Mouse (Mus musculus) midbrain, postnatal 0 days (tissue): ENCODE data around the gene Rpusd2. TPM values are rescaled to one million over a fixed set of nuclear protein-coding genes. Genes with fewer than 3 reads are reported as not detected.

Source experiments
- ATAC-seq: fragments of 200-750 bp; cut with Nextera tagmentation; 2 replicates; pipeline ENCODE4 v1.8.0; 2017; ENCODE audit warnings: moderate number of reproducible peaks, mild to moderate bottlenecking, moderate TSS enrichment, moderate library complexity; ENCODE audit not compliant: low FRiP score
- DNase-seq: peaks from one replicate; pipeline ENCODE4 v3.0.0-alpha.2; 2015; ENCODE audit warnings: low spot score
- H3K27ac ChIP-seq: fragments of 300-500 bp; sonication (generic); 2 replicates; pipeline ENCODE4 v1.5.1; 2014; ENCODE audit warnings: low read depth, mild to moderate bottlenecking, low read length, mixed read lengths
- H3K27me3 ChIP-seq: fragments of 300-500 bp; sonication (generic); 2 replicates; pipeline ENCODE4 v1.6.1; 2014; ENCODE audit warnings: low read length, control low read depth, mixed read lengths; ENCODE audit not compliant: insufficient read depth
- H3K36me3 ChIP-seq: fragments of 300-500 bp; sonication (generic); 2 replicates; pipeline ENCODE4 v1.6.1; 2014; ENCODE audit warnings: low read length, control low read depth, mixed read lengths; ENCODE audit not compliant: insufficient read depth
- H3K4me1 ChIP-seq: fragments of 300-500 bp; sonication (generic); 2 replicates; pipeline ENCODE4 v1.6.1; 2014; ENCODE audit warnings: mild to moderate bottlenecking, control low read depth, antibody characterized with exemption, low read length, mixed read lengths; ENCODE audit not compliant: insufficient read depth
- H3K4me2 ChIP-seq: fragments of 300-500 bp; sonication (generic); 2 replicates; pipeline ENCODE4 v1.6.1; 2014; ENCODE audit warnings: low read depth, mild to moderate bottlenecking, low read length, mixed read lengths; ENCODE audit not compliant: poor library complexity, severe bottlenecking
- H3K4me3 ChIP-seq: fragments of 300-500 bp; sonication (generic); 2 replicates; pipeline ENCODE4 v1.5.1; 2014; ENCODE audit warnings: low read depth, mild to moderate bottlenecking, low read length, moderate library complexity
- H3K9ac ChIP-seq: fragments of 300-500 bp; sonication (generic); replicated peaks from 2 replicates; pipeline ENCODE4 v1.6.1; 2014; ENCODE audit warnings: mild to moderate bottlenecking, low read length, moderate library complexity, mixed read lengths; ENCODE audit not compliant: poor library complexity, severe bottlenecking
- H3K9me3 ChIP-seq: fragments of 300-500 bp; sonication (generic); 2 replicates; pipeline ENCODE4 v1.6.1; 2016; ENCODE audit warnings: low read length, control low read depth
- CTCF ChIP-seq: IDR thresholded peaks from 2 replicates; pipeline ENCODE4 v1.5.1; 2016; ENCODE audit warnings: antibody characterized with exemption, mild to moderate bottlenecking
- WGBS: fragments of 180-500 bp; shearing (Covaris S2); extraction: QIAGEN DNeasy Blood & Tissue Kit; methylation state at CpG from one replicate; pipeline ENCODE4 v1.1.7; 2014; 5-methylcytosine and 5-hydroxymethylcytosine counted together
- polyA plus RNA-seq: library from polyadenylated mRNA; unstranded; fragments of >200 nt; fragmentation: Nextera tagmentation; extraction: Ambion mirVana; gene quantifications from 2 replicates; pipeline ENCODE4 v1.2.1, GENCODE M21; 2015
- total RNA-seq: library from RNA; depleted of rRNA; stranded (reverse); fragments of >200 nt; gene quantifications from 2 replicates; pipeline ENCODE4 v1.2.3, GENCODE M21; 2014; rRNA removed

Rpusd2 gene
- total RNA-seq (10.1 and 10.2 TPM in 2 replicates), polyA plus RNA-seq (2.9 and 3.2 TPM in 2 replicates)

DNA sequence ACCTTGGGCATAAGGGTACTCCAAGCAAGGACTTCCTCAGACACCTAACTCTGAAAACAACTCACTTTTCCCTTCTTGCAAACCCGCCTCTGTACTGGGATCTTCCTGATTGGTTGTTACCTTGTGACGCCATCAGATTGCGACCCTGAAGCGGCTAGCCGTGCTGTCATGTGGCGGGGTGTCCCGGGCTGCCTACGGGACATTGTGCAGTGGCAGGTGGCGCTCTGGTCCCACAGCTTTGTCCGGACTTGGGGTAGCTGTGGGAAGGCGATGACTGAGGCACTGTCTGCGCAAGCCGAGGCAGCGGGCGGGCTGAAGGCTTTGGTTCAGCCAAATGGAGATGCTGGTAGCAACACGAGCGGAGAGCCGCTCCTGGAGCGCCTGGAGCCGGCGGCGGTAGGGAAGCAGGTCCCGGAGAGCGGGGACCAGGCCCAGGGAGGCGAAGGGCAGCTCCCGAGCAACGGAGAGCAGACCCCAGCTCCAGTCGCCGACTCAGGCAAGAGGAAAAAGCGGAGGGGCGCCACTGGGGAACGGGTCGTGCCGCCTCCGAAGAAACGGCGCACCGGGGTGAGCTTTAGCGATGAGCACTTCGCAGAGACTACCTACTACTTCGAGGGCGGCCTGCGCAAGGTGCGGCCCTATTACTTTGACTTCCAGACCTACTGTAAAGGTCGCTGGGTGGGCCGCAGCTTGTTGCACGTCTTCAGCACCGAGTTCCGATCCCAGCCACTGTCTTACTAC is at the start of gene Rpusd2:
Gene Rpusd2, plus strand, starts transcription at position 135 of the 741 bp plus-strand sequence.
- TF ChIP-seq CTCF: peak; percentile 45; the same call in 1 of the 2 replicates
- Histone ChIP-seq H3K27me3 (no peaks in the 10 kb centered on the region), H3K9me3 (no peaks in the 10 kb centered on the region), H3K27ac (peak within 1 kb of the TSS; percentile 80), H3K4me2 (peak within 1 kb of the TSS; percentile 70), H3K4me3 (peak within 1 kb of the TSS; percentile 94), H3K4me1 (peaks cover 4% of the 10 kb centered on the region; the same call in 1 of the 2 replicates), H3K36me3 (peaks cover 22% of the 10 kb centered on the region), H3K9ac (peak within 1 kb of the TSS; percentile 71)
- under 1% methylated on average over 43 of the region's 49 CpGs for WGBS
- peak; percentile 97 for ATAC-seq
- DNase-seq: peak; percentile 97

DNA sequence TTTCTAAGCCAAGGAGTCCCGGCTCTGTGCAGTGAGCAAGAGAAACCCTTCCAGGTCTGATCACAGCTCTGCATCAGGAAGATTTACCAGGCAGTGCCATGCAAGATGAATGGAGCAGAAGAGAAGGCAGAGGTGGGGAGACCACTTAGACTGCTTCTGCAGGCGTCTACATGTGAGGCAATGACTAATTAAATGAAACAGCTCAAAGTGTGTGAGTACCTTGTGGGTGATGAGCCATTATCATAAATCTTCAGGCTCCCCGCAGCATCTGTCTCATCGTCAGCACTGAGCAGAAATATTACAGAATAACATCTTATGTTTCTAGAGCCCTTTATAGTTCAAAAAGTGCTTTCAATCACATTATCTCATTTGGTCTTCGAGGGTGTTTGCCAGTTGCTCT is 39.1 kb upstream of the Rpusd2 start:
- Histone ChIP-seq H3K36me3 (peaks cover 6% of the 10 kb centered on the region; the same call in 1 of the 2 replicates), H3K27ac (no peak overlapping the region), H3K4me1 (no peaks in the 10 kb centered on the region), H3K27me3 (no peaks in the 10 kb centered on the region), H3K9ac (no peak overlapping the region), H3K4me2 (no peak overlapping the region), H3K4me3 (no peak overlapping the region), H3K9me3 (no peaks in the 10 kb centered on the region)
- ATAC-seq (no peak), DNase-seq (no peak)
- WGBS: 53% methylated on average over 5 of the region's 5 CpGs
- no peak for TF ChIP-seq CTCF

DNA sequence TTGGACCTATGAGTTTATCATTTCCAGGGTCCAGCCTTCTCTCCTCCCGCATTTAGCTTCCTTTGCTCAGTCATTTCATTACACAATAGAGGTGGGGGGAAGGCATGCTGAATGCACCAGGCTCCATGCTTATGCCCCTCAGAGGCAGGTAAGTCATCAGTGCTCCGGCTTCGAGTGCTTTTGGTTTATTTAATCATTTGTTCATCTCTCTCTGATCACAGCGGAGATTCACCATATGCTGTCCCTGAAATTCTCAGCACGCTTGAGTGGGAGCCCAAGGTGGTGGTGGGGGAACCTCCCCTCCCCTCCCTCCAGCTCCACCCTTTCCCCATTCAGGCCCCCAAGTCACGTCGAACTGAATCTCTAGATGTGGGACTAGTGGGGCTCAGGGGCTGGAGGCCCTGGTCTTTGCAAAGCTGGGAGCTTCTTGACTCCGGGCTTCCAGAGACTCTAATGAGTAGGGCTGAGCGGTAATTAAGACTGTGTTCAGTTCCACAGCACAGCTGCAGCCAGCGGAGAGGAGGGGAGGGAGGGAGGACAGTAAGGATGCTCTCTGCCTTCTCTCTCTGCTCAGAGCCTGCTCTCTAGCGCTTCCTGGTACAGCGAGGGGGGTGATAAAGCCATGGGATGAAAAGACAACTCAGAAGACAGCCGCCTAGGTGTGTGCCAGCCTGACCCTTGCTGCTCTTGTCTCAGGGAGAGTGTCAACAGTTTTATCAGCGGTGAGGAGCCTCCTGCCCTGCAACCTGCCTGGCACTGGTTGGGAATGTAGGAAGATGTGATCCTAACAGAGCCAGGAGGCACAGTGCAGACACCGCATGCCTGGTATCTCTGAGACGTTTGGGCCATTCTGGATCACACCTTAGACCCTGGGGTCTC is 38.4 kb upstream of the Rpusd2 start:
- H3K27me3 ChIP-seq: no peaks in the 10 kb centered on the region
- H3K4me1 ChIP-seq: no peaks in the 10 kb centered on the region
- 30% methylated on average over 15 of the region's 16 CpGs for WGBS
- H3K9ac ChIP-seq: no peak overlapping the region
- no peak overlapping the region for H3K4me2 ChIP-seq
- no peaks in the 10 kb centered on the region for H3K9me3 ChIP-seq
- H3K36me3 ChIP-seq: peaks cover 6% of the 10 kb centered on the region; the same call in 1 of the 2 replicates
- no peak for TF ChIP-seq CTCF
- H3K4me3 ChIP-seq: no peak overlapping the region
- ATAC-seq (peak; percentile 52; the same call in 1 of the 2 replicates), DNase-seq (peak; percentile 59)
- H3K27ac ChIP-seq: no peak overlapping the region

DNA sequence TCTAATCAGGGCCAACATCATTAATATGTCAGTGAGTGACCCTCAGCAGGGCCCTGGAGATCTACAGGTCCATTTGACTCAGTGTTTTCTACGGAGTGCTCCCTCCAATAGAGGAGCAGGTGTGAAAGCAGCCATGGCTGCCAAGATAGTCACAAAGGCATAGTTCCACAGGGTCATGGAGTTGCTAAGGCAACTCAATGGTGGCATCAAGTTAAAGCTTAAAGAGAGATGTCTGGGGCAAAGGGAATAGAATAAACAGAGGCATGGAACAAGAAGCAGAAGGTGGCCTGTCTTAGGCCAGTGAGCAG is 37.8 kb upstream of the Rpusd2 start:
- H3K9ac ChIP-seq: no peak overlapping the region
- TF ChIP-seq CTCF: no peak
- H3K27ac ChIP-seq: no peak overlapping the region
- no peak for ATAC-seq
- no peak for DNase-seq
- H3K27me3 ChIP-seq: no peaks in the 10 kb centered on the region
- H3K4me2 ChIP-seq: no peak overlapping the region
- peaks cover 6% of the 10 kb centered on the region; the same call in 1 of the 2 replicates for H3K36me3 ChIP-seq
- H3K4me3 ChIP-seq: no peak overlapping the region
- no peaks in the 10 kb centered on the region for H3K9me3 ChIP-seq
- no peaks in the 10 kb centered on the region for H3K4me1 ChIP-seq
- WGBS: 13% methylated on average over 1 of the region's 1 CpGs

DNA sequence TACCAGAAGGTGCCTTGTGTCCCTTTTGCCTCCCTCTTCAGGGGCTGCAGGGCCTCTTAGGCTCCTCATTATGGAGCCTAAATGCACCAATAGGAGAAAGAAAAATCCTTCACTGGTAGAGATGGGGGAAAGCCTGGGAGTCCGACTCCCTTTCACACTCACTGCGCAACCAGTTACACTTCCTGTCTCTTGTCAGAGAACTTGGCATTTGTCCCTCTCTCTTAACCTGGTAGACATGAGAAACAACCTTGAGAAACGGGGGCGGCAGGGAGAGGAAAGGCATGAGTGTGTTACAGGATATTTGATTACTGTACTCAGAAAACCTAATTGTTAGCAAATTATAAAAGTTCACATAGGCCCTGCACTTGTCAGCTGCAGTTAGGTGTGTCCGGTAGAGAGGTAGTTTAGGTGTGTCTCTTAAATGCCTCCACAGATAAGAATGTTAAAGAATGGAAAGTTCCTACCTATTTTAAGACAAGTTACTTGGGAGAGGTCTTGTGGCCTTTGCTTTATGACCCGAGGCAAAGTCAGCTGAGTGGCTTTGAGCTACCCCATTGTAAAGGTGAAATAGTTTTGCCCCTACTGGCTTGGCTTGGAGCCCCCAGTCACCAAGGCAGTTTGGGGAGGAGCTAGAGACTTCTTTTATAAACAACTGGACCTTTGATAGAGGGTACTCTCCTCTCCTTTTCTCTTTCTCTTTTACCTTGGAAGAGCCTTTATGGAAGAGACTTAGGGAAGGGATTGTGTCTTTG is 36.3 kb upstream of the Rpusd2 start:
- no peaks in the 10 kb centered on the region for H3K4me1 ChIP-seq
- no peak for ATAC-seq
- WGBS: 80% methylated on average over 6 of the region's 6 CpGs
- no peak overlapping the region for H3K4me3 ChIP-seq
- H3K9me3 ChIP-seq: no peaks in the 10 kb centered on the region
- no peak overlapping the region for H3K27ac ChIP-seq
- no peak for DNase-seq
- H3K27me3 ChIP-seq: no peaks in the 10 kb centered on the region
- H3K4me2 ChIP-seq: no peak overlapping the region
- no peak for TF ChIP-seq CTCF
- H3K9ac ChIP-seq: no peak overlapping the region
- H3K36me3 ChIP-seq: peaks cover 6% of the 10 kb centered on the region; the same call in 1 of the 2 replicates
